Mouse (Mus musculus): ENCODE data around the gene Clstn1.

The Clstn1 gene

GRCm38 (mm10) chr4:149679056-149679770, 92.9 kb downstream of the Clstn1 start:
- peak; percentile 96 for DNase-seq

GRCm38 (mm10) chr4:149683875-149684274, 97.6 kb downstream of the Clstn1 start:
- no peak for DNase-seq

GRCm38 (mm10) chr4:149684841-149685623, 98.8 kb downstream of the Clstn1 start:
- no peak for DNase-seq

- no peak for DNase-seq
These were observed 102.6 kb downstream of the Clstn1 start for GRCm38 (mm10) chr4:149688861-149689260.

GRCm38 (mm10) chr4:149689822-149690700, 103.8 kb downstream of the Clstn1 start:
- DNase-seq, result peak; percentile 86

GRCm38 (mm10) chr4:149690828-149691280, 104.6 kb downstream of the Clstn1 start:
- no peak for DNase-seq

GRCm38 (mm10) chr4:149691368-149691767, 105.1 kb downstream of the Clstn1 start:
- DNase-seq, result no peak

- DNase-seq, result peak; percentile 95
These were observed 110.1 kb downstream of the Clstn1 start for GRCm38 (mm10) chr4:149696189-149696971.

- DNase-seq, result peak; percentile 97
These were observed 111.4 kb downstream of the Clstn1 start for GRCm38 (mm10) chr4:149697506-149698196.

- DNase-seq, result peak; percentile 98
These were observed 112.0 kb downstream of the Clstn1 start for GRCm38 (mm10) chr4:149698197-149698821.
